Mouse (Mus musculus) embryonic facial prominence, embryonic 12.5 days (tissue): ENCODE measurements around the gene Ppp2r5a. TPM values are rescaled to one million over a fixed set of nuclear protein-coding genes. Genes with fewer than 3 reads are reported as not detected.
A peak's percentile ranks its signal among the peaks of the same experiment; 100 is the strongest.

ENCODE experiments used
- ATAC-seq: fragments of 200-750 bp; cut with Nextera tagmentation; 2 replicates; pipeline ENCODE4 v1.8.0; 2017; ENCODE audit not compliant: insufficient number of reproducible peaks, insufficient read depth, low FRiP score, low TSS enrichment
- H3K27ac ChIP-seq: fragments of 300-500 bp; sonication (generic); 2 replicates; pipeline ENCODE4 v1.5.1; 2016; ENCODE audit warnings: mild to moderate bottlenecking
- H3K27me3 ChIP-seq: fragments of 300-500 bp; sonication (generic); 2 replicates; pipeline ENCODE4 v1.6.1; 2016; ENCODE audit warnings: mild to moderate bottlenecking, moderate library complexity
- H3K36me3 ChIP-seq: fragments of 300-500 bp; sonication (generic); 2 replicates; pipeline ENCODE4 v1.6.1; 2016; ENCODE audit warnings: mild to moderate bottlenecking
- H3K4me1 ChIP-seq: fragments of 300-500 bp; sonication (generic); 2 replicates; pipeline ENCODE4 v1.6.1; 2016
- H3K4me2 ChIP-seq: fragments of 300-500 bp; sonication (generic); replicated peaks from 2 replicates; pipeline ENCODE4 v1.6.1; 2016; ENCODE audit warnings: mild to moderate bottlenecking, moderate library complexity
- H3K4me3 ChIP-seq: fragments of 300-500 bp; sonication (generic); 2 replicates; pipeline ENCODE4 v1.5.1; 2016; ENCODE audit warnings: mild to moderate bottlenecking
- H3K9ac ChIP-seq: fragments of 300-500 bp; sonication (generic); 2 replicates; pipeline ENCODE4 v1.6.1; 2016; ENCODE audit warnings: mild to moderate bottlenecking, moderate library complexity
- H3K9me3 ChIP-seq: fragments of 300-500 bp; sonication (generic); 2 replicates; pipeline ENCODE4 v1.6.1; 2016; ENCODE audit warnings: mild to moderate bottlenecking, moderate library complexity
- WGBS: fragments of 180-500 bp; shearing (Covaris S2); methylation state at CpG from one replicate; pipeline ENCODE4 v1.1.7; 2016; 5-methylcytosine and 5-hydroxymethylcytosine counted together
- polyA plus RNA-seq: library from polyadenylated mRNA; unstranded; fragments of >200 nt; fragmentation: Nextera tagmentation; extraction: Ambion mirVana; gene quantifications from 2 replicates; pipeline ENCODE4 v1.2.1, GENCODE M21; 2016

Ppp2r5a gene
- polyA plus RNA-seq, 1 experiment from 2014 or later, result 17.5 TPM

DNA sequence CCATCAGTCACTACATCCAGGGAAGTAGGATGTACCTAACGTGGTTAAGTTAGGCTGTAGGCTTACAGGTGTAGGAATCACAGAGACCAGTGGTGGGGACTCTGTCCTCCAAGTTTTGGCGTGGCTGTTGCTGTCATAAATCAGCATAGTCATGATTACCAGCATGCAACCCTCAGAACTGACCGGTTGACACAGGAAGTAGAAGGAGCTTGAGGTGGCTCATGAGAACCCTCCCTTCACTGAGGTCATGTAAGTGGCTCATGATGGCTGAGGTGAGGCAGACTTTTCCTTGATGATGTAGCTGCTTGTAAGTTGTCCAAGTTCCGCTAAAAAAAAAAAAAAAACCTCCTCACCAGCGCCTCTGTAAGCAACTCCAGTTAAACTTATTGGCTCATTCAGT lies 14.0 kb upstream of the Ppp2r5a start:
- no peaks in the 10 kb centered on the region for H3K36me3 ChIP-seq
- H3K27ac ChIP-seq, result no peak overlapping the region
- H3K27me3 ChIP-seq, result no peaks in the 10 kb centered on the region
- peaks cover 13% of the 10 kb centered on the region; the same call in 1 of the 2 replicates for H3K4me1 ChIP-seq
- no peak overlapping the region for H3K4me3 ChIP-seq
- no peaks in the 10 kb centered on the region for H3K9me3 ChIP-seq
- H3K9ac ChIP-seq, result no peak overlapping the region
- 62% methylated on average over 5 of the region's 5 CpGs for WGBS
- no peak for ATAC-seq
- no peak overlapping the region for H3K4me2 ChIP-seq

DNA sequence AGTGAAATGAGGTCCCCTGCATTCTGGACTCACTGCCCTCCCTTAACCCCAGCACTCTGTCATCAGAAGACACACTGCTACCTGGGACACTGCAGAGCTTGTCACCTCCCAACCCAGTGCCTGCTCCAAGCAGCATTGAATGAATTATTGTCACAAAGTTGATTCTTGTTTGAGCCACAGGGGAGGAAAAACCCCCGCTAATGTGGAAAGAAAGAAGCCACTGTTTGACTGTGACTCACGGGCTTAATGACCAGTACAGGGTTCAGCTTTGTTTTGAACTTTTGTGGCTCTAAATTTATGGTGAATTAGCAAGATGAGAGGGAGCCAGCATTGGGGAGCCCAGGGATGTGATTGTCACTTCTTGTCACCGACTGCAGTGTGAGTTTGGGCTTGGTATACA lies 13.5 kb upstream of the Ppp2r5a start:
- no peak for ATAC-seq
- Histone ChIP-seq H3K4me2 (no peak overlapping the region), H3K4me3 (no peak overlapping the region), H3K9me3 (no peaks in the 10 kb centered on the region), H3K27me3 (no peaks in the 10 kb centered on the region), H3K27ac (no peak overlapping the region), H3K9ac (no peak overlapping the region), H3K4me1 (peaks cover 13% of the 10 kb centered on the region; the same call in 1 of the 2 replicates), H3K36me3 (no peaks in the 10 kb centered on the region)
- WGBS, result 20% methylated on average over 3 of the region's 3 CpGs

DNA sequence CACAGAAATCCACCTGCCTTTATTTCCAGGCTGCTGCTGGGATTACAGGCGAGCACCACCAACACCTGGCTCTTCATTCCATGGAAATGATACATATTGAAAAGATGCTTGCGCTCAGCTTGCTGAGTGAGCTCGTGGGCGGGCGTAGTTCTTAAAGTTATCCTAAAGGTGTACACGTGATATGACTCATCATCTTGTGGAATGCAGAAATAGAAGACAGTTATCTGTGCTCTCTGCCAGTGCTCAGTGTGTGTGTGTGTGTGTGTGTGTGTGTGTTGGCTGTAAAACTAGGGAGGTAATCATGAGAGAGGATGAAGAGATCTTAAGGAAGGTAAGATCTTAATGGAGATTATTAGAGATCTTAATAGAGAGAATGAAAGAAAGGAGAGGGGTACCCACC lies 11.4 kb upstream of the Ppp2r5a start:
- Histone ChIP-seq H3K9ac (no peak overlapping the region), H3K4me2 (no peak overlapping the region), H3K4me3 (no peak overlapping the region), H3K9me3 (no peaks in the 10 kb centered on the region), H3K27ac (no peak overlapping the region), H3K36me3 (no peaks in the 10 kb centered on the region), H3K4me1 (0 out of 2 replicates have a peak, but pooled peaks cover 8% of the 10 kb centered on the region), H3K27me3 (0 out of 2 replicates have a peak, but pooled peaks cover 2% of the 10 kb centered on the region)
- ATAC-seq, result no peak
- 78% methylated on average over 6 of the region's 6 CpGs for WGBS

DNA sequence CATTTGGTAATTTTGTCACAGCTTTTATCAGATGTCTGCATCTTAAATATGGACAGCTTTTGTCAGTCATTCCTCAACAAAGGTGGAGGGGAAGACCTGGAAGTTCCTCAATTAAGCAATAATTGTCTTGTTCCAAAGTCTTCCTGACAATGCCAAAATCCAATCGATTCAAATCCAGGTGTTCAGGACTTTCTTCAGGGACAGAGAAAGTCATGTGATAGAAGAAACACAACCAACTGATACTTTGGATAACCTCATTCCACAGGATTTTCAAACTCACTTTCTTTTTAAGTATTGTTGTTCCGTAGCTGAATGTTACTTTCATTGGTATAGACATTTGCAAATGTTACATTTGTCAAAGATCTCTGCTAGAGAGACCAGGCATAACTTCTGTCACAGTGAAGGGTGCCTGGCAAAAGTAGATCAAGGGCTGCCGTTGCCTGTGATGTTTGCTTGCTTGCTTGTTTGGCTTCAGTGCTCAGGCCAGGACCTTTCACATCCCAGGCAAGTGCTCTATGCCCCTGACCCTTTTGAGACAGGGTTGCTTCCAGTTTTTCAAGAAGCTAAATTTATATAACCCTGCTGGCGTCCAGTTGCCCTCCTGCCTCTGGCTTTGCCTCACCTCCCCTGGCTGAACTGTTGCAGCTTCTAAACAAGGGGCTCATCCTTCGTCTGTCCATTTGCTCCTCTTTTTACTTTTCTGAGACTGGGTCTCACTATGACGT lies 10.8 kb upstream of the Ppp2r5a start:
- Histone ChIP-seq H3K27me3 (0 out of 2 replicates have a peak, but pooled peaks cover 4% of the 10 kb centered on the region), H3K9ac (no peak overlapping the region), H3K4me1 (0 out of 2 replicates have a peak, but pooled peaks cover 8% of the 10 kb centered on the region), H3K27ac (no peak overlapping the region), H3K4me3 (no peak overlapping the region), H3K36me3 (no peaks in the 10 kb centered on the region), H3K4me2 (no peak overlapping the region), H3K9me3 (no peaks in the 10 kb centered on the region)
- ATAC-seq, result no peak
- 36% methylated on average over 6 of the region's 6 CpGs for WGBS

DNA sequence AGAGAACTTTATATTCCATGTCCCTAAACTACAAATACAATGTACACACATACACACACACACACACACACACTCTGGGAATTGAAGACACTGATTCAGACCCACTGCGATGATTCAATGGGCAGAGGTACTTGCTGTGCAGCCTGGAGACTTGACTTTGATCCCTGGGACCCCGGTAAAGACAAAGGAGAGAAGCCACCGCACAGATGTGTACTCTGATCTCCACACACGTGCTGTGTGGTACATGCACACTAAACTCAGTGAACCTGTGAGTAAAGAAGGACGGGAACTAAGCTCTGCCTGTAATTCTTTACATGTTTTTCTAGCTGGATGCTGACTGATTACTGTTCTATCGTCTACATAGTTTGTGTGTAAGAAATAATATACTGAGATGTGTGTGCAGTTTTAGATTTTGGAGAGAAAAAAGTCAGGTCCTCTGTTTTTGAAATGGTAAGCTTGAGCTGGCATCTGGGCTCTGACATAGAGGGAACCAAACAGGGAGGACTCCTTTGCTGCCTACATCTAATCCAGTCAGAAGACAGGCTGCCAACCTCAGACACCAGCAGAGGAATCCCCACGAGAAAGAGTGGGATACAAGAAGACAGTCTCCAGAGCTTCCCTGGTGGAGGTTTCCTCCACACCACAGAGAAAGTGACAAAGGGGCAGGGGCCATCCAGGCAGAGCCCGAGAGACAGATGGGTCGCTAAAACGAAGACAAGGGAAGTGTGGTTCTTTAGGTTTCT lies 7.4 kb upstream of the Ppp2r5a start:
- Histone ChIP-seq H3K4me1 (0 out of 2 replicates have a peak, but pooled peaks cover 3% of the 10 kb centered on the region), H3K27ac (no peak overlapping the region), H3K9me3 (no peaks in the 10 kb centered on the region), H3K36me3 (no peaks in the 10 kb centered on the region), H3K9ac (no peak overlapping the region), H3K4me2 (peak overlapping the region; percentile 6; the same call in 1 of the 2 replicates), H3K4me3 (no peak overlapping the region), H3K27me3 (peaks cover 13% of the 10 kb centered on the region; the same call in 1 of the 2 replicates)
- WGBS, result 53% methylated on average over 10 of the region's 10 CpGs
- ATAC-seq, result no peak

DNA sequence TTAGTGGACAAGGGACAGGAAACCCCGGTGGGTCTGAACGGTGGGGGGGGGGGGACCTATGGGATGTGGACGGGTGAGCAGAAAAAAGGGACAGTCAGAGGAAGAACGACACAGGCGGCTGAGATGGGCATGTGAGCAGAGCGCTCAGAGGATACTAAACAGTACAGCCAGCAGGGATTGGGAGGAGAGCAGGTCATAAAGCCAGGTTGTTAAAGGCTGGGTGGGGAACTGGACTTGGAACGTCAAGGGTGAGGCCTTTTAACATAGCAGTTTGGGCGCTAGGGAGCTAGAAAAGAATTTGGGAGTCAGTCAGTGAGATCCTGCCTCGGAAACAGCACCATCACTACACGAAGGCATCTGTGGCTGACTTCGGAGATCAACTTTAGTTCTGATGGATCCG lies 4.2 kb upstream of the Ppp2r5a start:
- WGBS, result 59% methylated on average over 12 of the region's 12 CpGs
- H3K4me1 ChIP-seq, result 0 out of 2 replicates have a peak, but pooled peaks cover 3% of the 10 kb centered on the region
- no peak for ATAC-seq
- H3K36me3 ChIP-seq, result no peaks in the 10 kb centered on the region
- no peak overlapping the region for H3K27ac ChIP-seq
- H3K9ac ChIP-seq, result no peak overlapping the region
- H3K9me3 ChIP-seq, result no peaks in the 10 kb centered on the region
- no peak overlapping the region for H3K4me2 ChIP-seq
- peaks cover 13% of the 10 kb centered on the region; the same call in 1 of the 2 replicates for H3K27me3 ChIP-seq
- H3K4me3 ChIP-seq, result no peak overlapping the region

DNA sequence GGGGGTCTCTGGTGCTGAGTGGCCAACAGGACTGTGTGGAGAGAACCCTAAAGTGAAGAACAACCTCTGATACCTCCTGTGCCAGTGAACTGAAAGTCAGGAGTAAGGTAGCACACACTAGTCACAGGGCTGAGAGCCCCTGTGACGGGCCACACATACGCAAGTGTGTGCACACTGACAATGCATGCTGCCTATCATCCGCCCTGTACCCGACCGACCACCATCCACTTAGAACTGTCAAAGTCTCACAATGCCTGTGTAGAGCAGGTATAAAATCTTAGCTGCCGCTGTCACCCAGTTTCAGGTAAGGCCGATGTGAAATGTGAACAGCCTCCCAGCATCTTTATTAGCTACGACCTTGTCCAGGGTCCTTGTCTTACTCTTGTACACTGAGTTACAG lies 3.4 kb upstream of the Ppp2r5a start:
- WGBS, result 84% methylated on average over 8 of the region's 8 CpGs
- Histone ChIP-seq H3K9ac (no peak overlapping the region), H3K4me3 (no peak overlapping the region), H3K4me1 (0 out of 2 replicates have a peak, but pooled peaks cover 3% of the 10 kb centered on the region), H3K4me2 (no peak overlapping the region), H3K9me3 (no peaks in the 10 kb centered on the region), H3K36me3 (no peaks in the 10 kb centered on the region), H3K27me3 (peaks cover 13% of the 10 kb centered on the region; the same call in 1 of the 2 replicates), H3K27ac (no peak overlapping the region)
- ATAC-seq, result no peak

DNA sequence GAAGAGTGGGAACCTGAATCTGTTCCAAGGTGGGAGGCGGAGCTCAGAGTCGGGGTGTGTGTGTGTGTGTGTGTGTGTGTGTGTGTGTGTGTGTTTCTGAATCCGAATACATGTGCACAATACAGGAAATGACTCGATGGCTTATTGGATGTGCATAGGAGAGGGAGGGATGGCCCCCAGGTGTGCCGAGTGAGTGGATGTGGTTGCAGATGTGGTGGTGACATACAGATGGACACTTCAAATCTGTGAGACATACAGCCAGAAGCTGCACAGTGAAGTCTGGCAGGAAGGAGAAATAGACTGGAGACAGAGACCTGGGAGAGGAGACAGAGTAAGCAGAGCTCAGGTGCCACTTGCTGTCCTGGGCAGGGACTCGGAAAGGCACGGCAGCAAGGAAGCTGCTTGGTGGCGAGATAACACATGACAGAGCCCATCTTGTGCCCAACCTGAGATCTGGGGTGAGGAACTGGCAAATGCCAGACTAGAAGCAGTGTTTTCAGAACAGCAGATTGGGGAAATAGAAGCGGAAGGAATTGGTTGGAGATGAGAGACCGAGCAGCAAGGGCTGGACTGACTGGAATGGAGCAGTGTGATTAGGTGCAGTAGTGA lies 1.8 kb upstream of the Ppp2r5a start:
- peaks cover 13% of the 10 kb centered on the region; the same call in 1 of the 2 replicates for H3K27me3 ChIP-seq
- WGBS, result 83% methylated on average over 10 of the region's 10 CpGs
- ATAC-seq, result no peak
- H3K4me3 ChIP-seq, result no peak overlapping the region
- no peaks in the 10 kb centered on the region for H3K36me3 ChIP-seq
- H3K27ac ChIP-seq, result no peak overlapping the region
- no peaks in the 10 kb centered on the region for H3K9me3 ChIP-seq
- H3K4me1 ChIP-seq, result no peaks in the 10 kb centered on the region
- no peak overlapping the region for H3K9ac ChIP-seq
- no peak overlapping the region for H3K4me2 ChIP-seq

DNA sequence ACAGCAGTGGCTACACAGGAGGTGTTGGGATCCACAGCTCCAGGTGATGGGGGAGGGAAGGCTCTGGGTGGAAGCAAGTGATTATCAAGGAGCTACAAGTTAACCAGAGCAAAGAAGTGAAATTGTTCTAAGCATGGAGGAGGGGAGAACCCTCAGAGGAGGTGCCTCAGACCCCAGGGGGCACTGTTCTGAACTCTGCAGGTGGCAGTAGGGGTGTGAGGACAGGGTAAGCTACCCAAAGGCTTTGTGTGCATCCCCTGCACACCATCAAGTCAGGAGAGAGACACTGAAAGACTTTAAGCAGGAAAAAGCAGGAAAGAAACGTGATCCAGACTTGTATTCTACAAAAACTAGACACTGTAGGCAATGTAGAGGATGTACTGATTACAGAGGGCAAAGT lies 1.2 kb upstream of the Ppp2r5a start:
- Histone ChIP-seq H3K27ac (no peak overlapping the region), H3K9me3 (no peaks in the 10 kb centered on the region), H3K4me3 (no peak overlapping the region), H3K4me1 (no peaks in the 10 kb centered on the region), H3K9ac (no peak overlapping the region), H3K4me2 (no peak overlapping the region), H3K27me3 (peaks cover 10% of the 10 kb centered on the region; the same call in 1 of the 2 replicates), H3K36me3 (no peaks in the 10 kb centered on the region)
- 55% methylated on average over 1 of the region's 1 CpGs for WGBS
- ATAC-seq, result no peak

DNA sequence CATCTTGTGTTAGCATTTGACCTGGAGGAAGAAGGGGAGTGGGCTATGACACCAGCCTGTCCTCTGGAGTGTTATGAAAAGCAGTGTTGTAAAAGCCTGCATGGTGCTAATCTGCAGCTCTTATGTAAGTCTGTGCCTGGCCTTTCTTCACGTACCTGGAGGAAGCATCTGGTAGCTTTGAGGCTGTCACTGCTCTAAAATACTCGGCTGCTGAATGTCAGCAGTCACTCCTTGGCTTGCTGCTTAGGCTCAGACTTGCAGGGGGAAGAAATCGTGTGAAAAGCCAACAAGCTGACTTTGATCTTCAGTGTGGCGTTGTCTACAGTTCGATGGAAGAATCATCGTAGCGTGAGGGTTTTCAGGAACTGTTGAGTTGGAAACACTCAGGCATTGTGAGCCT lies 566 bp downstream of the Ppp2r5a start:
- ATAC-seq, result no peak
- 50% methylated on average over 7 of the region's 7 CpGs for WGBS
- H3K4me3 ChIP-seq, result no peak overlapping the region

DNA sequence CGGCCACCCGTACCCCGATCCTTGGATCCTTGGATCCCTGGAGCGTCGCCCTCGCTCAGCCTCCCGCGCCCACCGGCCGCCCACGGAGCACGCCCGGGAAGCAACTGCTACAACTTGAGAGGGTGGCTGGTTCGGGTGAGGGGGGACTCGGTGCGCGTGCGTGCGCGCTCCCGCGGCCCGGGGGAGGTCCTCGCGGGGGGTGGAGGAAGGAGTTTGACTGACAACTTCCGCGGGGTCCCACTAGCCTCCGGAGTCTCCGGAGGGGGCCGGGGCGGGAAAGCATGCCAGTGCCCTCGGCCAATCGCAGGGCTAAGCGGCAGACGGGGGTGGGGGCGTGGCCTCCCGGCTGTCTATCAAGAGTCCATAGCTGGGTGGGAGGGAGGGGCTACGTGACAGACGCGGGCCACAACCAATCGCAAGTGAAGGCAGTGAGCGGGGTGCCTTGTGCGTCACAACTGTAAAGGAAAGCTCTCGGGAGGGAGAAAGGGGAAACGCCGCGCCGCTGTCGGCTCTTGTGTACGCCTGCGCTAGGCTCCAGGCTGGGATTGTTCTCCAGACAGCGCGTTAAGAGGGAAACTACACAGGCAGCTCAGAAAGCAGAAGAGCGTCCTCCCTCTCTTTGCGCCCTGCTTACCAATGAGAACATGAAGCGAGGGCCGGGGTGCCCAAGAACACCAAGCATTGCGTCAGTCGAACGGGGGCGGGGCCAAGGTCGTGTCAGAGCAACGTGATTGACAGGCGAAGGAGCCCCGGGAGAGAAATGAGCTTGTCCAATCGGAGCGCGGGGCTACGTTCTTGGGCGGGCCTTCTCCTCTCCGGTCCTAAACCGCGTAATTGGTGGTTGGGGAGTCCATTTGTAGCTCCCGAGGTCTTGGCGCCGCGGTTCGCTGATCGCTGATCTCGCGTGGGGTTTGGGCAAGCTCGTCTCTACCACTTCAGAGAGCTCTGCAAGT lies 5.9 kb downstream of the Ppp2r5a start:
- peak; percentile 98 for ATAC-seq
- H3K27me3 ChIP-seq, result no peaks in the 10 kb centered on the region
- peak overlapping the region; percentile 83 for H3K4me2 ChIP-seq
- under 1% methylated on average over 82 of the region's 82 CpGs for WGBS
- H3K9ac ChIP-seq, result peak overlapping the region; percentile 90
- H3K4me1 ChIP-seq, result peaks cover 10% of the 10 kb centered on the region; the same call in 1 of the 2 replicates
- H3K4me3 ChIP-seq, result peak overlapping the region; percentile 79
- no peaks in the 10 kb centered on the region for H3K36me3 ChIP-seq
- H3K27ac ChIP-seq, result peak overlapping the region; percentile 95
- no peaks in the 10 kb centered on the region for H3K9me3 ChIP-seq

More for the DNA sequence above, 566 bp downstream of the Ppp2r5a start:
- Histone ChIP-seq H3K9ac (no peak overlapping the region), H3K4me1 (0 out of 2 replicates have a peak, but pooled peaks cover 3% of the 10 kb centered on the region), H3K4me2 (no peak overlapping the region), H3K36me3 (no peaks in the 10 kb centered on the region), H3K27ac (no peak overlapping the region), H3K9me3 (no peaks in the 10 kb centered on the region), H3K27me3 (peaks cover 4% of the 10 kb centered on the region; the same call in 1 of the 2 replicates)
